Mouse (Mus musculus) liver, adult (tissue): Measurements from ENCODE around the gene Gpr146.

ENCODE experiments used
- GATA4 ChIP-seq: IDR thresholded peaks from 2 replicates; pipeline ENCODE4 v1.6.1; 2014; ENCODE audit warnings: mild to moderate bottlenecking, low read length; ENCODE audit not compliant: insufficient replicate concordance

Gpr146 gene

GRCm38 (mm10) chr5:139371118-139371517 lies 6.4 kb upstream of the Gpr146 start:
- no peak for TF ChIP-seq GATA4

GRCm38 (mm10) chr5:139371631-139372401 lies 5.7 kb upstream of the Gpr146 start:
- no peak for TF ChIP-seq GATA4

- TF ChIP-seq GATA4, result no peak
These were observed 4.4 kb upstream of the Gpr146 start for GRCm38 (mm10) chr5:139373126-139373525.

GRCm38 (mm10) chr5:139373889-139374444 lies 3.5 kb upstream of the Gpr146 start:
- TF ChIP-seq GATA4, result no peak

GRCm38 (mm10) chr5:139374841-139375240 lies 2.7 kb upstream of the Gpr146 start:
- TF ChIP-seq GATA4, result no peak

GRCm38 (mm10) chr5:139378271-139378556 lies 717 bp downstream of the Gpr146 start:
- no peak for TF ChIP-seq GATA4

GRCm38 (mm10) chr5:139378986-139379629 lies 1.6 kb downstream of the Gpr146 start:
- TF ChIP-seq GATA4, result peak; percentile 94; the same call in 1 of the 2 replicates

GRCm38 (mm10) chr5:139379771-139380384 lies 2.4 kb downstream of the Gpr146 start:
- no peak for TF ChIP-seq GATA4

- peak; percentile 62; the same call in 1 of the 2 replicates for TF ChIP-seq GATA4
These were observed 3.1 kb downstream of the Gpr146 start for GRCm38 (mm10) chr5:139380385-139381248.

GRCm38 (mm10) chr5:139381586-139382513 lies 4.4 kb downstream of the Gpr146 start:
- TF ChIP-seq GATA4, result no peak

GRCm38 (mm10) chr5:139382760-139383159 lies 5.3 kb downstream of the Gpr146 start:
- peak; percentile 92 for TF ChIP-seq GATA4

GRCm38 (mm10) chr5:139383234-139383633 lies 5.7 kb downstream of the Gpr146 start:
- TF ChIP-seq GATA4, result no peak

GRCm38 (mm10) chr5:139384531-139384930 lies 7.0 kb downstream of the Gpr146 start:
- no peak for TF ChIP-seq GATA4

GRCm38 (mm10) chr5:139386047-139386446 lies 8.6 kb downstream of the Gpr146 start:
- TF ChIP-seq GATA4, result no peak
